Mouse (Mus musculus) bone marrow, adult 2 months (tissue): ENCODE results near the gene Tmco4.

ENCODE experiments used
- CTCF ChIP-seq: fragments of 200-500 bp; IDR thresholded peaks from 2 replicates; pipeline ENCODE4 v1.5.1; 2011; ENCODE audit warnings: low read length, control low read depth; ENCODE audit not compliant: control insufficient read depth, insufficient read depth
- POLR2A ChIP-seq: fragments of 200-500 bp; IDR thresholded peaks from 2 replicates; pipeline ENCODE4 v1.6.1; 2011; ENCODE audit warnings: low read depth, mild to moderate bottlenecking, control low read depth, low read length, borderline replicate concordance; ENCODE audit not compliant: control insufficient read depth

- TF ChIP-seq CTCF = no peak
- TF ChIP-seq POLR2A = no peak
Measured at GRCm38 (mm10) chr4:139100326-139100725, 127.6 kb downstream of the Tmco4 start.
